Mouse (Mus musculus) kidney, postnatal 36 days (tissue): ENCODE measurements around the gene Zbed4.

Experiments used
- DNase-seq, 2 experiments: peaks; one replicate each; pipeline ENCODE4 v3.0.0; 2021 to 2022; ENCODE audit warnings: mixed read lengths in 2 of 2

Zbed4 gene

DNA sequence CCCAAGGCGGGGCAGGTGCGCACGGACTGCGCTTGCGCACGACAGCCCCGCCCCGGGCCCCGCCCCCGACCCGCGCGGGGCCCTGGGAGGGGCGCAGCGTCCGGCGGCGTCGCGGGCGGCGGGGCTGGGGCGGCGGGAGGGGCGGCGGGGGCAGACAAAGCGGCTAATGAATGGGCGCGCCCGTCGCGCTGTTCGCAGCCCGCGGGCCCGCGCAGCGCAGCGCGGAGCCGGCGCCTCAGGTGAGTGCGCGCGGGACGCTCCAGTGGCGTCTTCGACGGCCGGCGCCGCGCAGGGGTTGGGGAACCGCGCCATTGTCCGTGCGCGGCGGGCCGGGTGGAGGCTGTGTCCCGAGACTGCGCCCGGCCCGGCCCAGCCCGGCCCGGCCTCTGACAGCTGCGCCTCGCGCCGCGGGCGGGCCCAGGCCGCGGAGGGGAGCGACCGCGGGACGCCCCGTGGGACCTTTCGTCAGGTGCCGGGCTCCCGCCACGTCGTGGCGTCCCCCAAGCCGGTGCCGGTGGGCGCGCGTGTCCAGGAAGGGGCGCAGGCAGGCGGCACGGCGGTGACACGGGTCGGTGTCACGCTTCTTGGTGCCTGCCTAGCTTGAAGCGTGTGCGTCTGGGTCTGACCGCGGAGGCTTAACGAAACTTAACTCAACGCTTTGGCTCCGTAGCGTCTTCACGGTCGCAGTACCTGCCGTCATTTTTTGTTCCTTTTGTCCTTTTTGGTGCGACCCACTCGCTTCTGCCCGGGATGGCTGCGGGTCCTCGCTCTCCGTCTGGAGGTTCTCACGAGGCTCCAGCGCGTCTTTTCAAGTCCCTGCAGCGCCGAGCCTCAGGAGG is at the start of gene Zbed4:
TSS of gene Zbed4 (plus strand) at position 97 of the 839 bp plus-strand sequence.
- DNase-seq = peak in 1 of 2 experiments; percentile 57

DNA sequence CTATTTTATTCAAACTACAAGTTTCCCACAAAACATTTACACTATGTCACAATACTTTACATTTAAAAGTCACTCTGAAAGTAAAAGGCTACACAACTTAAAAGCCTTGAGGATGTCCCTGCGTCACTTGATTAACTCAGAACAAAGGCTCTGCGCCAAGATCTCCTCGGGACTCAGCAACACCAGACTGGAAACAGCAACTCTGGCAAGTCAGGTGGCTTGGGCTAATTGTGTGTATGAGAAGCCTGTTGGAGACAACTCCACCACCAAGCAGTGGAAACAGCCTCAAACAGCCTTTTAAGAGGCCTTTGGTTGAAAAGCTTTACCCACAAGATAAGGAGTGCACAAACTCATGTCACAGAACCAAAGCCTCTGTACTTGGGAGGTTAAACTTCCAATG is 49.0 kb upstream of the Zbed4 start:
- peak; percentile 41 to 51 for DNase-seq

DNA sequence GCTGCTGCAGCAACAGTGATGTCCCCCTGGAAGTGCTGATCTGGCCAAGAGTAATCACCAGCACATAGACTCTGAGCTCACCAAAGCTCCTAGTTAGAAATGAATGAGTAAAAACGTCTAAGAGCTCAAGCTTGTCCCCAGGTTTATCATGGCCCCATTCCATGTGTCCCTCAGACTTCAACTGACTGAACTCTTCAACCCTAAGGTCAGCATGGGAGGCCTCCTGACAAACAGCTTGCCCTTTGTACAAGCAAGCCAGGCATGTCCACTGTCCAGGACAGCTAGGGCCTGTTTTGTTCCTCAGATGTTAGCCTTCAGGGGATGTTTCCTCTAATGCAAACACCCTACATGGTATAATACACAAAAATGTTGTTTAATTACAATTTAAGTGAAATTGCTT is 47.2 kb upstream of the Zbed4 start:
- DNase-seq = peak; percentile 56 to 67

DNA sequence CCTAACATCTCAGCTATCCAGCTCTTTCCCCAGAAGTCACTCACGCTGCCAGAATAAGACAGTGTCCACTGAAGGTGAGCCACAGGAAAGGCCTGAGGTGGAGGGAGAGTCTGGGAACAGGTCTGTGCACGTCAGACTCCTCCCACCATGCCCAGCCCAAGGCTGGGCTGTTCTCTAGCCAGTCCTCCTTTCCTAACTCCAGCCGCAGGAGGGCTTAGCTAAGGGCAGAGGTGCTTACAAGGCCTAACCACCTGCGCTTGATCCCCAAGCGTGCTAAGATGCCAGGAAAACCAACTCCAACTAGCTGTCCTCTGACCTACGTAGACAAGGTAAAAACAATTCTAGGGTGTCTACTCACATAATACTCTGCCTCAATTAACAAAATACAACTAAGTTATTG is 45.1 kb upstream of the Zbed4 start:
- DNase-seq = peak in 1 of 2 experiments; percentile 30

DNA sequence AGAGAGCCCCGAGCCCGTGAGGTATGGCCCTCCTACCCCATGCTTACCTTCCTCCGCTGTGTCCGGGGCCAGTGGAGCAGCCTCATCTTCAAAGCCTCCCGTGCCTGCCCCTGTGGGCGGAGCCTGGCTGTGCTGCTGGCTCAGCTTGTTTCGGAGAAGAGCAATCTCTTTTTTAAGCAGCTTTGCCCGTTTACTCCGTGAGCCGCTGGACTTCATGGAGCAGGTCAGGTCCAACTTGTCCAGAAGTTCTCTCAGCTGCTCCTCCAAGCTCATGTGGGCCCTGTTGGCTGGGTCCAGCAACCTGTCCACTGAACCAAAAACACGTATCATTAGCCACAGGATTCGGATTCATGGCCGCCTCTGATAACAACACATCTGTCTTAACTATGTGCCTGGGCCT is 44.5 kb upstream of the Zbed4 start:
- DNase-seq = peak; percentile 23 to 27

DNA sequence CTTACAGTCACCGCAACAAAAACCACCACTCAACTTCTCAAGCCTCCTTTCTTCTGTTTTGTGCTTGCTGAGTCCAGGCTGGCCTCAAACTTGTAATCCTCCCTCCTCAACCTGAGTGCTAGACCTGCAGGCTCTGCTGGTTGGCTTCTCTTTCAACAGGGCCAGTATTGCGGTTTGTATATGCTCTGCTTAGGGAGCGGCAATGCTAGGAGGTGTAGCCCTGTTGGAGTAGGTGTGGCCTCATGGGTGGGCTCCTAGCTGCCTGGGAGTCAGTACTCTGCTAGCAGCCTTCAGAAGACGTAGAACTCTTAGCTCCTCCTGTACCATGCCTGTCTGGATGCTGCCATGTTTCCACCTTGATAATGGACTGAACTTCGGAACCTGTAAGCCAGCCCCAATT is 43.3 kb upstream of the Zbed4 start:
- DNase-seq = no peak

DNA sequence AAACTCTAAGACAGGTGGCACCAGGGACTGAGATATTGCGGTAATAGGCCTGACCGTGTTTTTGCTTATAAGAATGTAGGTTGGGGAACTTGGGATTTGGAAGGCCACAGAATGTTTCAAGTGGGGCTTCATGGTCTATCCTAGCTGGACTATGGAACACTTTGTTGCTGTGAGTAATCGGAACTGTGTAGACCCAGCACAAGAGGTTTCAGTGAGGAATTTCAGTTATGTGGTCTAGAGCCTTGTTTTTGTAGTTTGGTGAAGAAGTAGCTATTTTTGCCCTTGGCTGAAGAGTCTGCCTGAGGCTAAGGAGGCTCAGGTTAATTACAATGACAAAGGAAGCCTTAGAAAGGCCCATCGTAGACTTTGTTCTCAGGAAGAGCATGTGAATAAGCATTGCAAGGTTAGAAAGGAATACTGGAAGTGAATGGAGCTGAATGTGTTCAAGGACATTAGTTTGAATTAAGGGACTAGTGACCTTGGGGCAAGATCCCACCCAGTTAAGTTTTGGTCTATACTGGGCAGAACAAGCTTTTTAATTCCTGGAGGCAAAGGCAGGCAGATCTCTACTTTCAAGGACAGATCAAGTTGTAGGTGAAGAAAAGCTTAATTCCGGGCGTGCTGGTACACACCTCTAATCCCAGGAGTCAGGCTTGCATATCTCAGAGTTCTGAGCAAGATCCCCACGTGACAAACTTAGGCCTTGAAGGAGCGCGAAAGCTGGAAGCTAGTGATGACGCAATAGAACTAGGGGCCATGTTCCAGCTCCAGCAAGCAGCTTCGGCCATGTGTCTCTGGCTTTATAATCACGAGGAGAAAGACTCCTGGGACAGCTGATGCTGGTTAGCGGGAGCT is 42.6 kb upstream of the Zbed4 start:
- DNase-seq = no peak

DNA sequence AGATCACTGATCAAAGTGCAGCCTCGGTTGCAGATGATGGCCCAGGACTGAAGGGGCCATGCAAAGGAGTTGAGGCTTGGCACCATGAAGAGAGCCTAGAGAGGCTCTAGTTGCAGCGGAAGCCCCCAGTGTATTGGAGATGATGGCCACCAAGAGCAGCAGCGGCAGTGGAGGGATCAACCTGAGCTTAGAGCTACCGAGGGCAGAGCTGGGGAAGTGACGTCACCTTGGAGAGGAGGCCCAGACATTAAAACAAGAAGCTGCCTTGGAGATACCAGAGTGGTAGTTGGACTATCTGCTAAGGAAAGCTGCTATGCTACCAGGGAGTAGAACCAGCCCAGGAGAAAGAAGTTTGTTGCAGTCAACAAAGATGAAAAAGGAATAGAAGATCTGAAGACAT is 41.6 kb upstream of the Zbed4 start:
- DNase-seq = no peak

DNA sequence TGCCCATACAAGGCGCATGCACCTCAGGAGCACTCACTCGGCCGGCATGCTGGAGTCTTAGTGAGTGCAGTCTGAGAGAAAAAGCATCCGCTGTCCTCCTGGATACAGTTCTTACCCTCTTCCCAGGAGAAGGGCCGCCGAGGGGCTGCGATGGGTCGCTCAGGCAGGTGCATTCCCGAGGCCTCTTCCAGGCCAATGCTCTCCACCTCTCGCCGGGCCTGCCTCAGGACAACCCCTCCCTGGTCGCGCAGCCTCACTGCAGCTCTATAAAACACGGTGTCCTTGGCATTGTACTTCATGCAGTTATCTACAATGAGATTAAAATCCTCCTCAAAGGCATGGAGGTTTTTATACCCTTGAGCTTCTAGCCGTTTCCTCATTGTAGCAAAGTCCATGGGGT is 39.0 kb upstream of the Zbed4 start:
- no peak for DNase-seq

DNA sequence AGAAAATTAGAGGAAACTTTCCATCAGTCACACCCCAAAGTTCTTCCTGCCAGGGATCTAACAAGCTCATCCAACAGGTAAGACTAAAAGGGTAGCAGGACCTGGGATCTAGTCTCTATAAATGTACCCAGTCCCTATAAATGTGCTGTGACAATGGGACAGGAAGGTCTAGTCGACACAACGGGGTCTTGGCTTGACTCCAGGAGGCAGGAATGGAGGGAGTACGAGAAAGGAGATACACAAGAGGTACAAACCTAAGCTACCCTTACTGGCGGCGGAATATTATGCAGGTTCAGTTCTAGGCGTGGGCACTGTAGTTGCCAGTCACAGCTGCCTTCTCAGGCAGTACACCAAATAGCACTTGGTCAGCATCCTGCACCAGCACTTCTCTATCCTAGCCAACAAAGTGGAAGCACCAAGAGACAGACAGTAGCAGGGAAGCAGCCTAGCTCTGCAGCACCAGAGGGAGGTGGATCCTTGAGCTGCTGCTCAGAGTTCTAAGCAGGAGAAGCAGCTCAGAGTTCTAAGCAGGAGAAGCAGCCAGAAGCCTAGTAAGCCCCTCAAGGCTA is 37.4 kb upstream of the Zbed4 start:
- DNase-seq = no peak

DNA sequence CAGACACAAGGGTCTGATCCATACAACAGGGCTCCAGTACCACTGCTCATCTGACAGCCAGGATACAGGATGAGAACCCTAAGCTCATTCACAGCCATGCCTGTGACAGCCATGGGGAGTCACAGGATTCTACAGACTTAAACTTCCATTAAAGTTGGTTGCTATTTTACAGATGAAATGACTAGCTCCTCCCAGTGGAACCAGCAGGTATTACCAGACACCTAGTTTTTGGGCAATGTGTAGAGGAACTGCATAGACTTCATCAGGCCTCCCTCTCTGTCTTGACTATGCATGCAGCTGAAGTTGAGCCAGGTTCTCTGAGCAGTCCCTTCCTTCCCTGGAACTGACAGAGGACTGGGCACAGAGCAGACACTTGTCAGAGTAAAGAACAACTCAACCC is 35.1 kb upstream of the Zbed4 start:
- DNase-seq = peak; percentile 16 to 60

DNA sequence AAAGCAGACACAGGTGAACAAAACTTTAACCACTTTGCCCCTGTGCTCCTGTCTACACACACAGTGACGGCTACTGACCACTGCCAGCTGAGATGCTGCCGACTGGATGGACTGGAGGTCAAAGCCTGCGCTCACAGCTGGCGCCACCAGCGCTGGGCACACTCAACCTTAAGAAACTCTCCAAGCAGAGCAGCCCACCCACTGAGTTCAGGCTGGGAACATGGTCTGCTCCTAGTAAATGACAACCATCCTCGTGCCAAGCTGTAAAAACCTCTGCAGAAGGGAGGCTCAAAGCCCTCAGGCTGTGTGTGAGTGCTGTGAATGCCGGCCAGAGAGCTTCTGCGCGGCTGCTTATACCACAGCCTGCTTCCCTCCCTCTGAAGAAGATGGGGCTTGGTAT is 34.2 kb upstream of the Zbed4 start:
- peak; percentile 16 to 43 for DNase-seq

DNA sequence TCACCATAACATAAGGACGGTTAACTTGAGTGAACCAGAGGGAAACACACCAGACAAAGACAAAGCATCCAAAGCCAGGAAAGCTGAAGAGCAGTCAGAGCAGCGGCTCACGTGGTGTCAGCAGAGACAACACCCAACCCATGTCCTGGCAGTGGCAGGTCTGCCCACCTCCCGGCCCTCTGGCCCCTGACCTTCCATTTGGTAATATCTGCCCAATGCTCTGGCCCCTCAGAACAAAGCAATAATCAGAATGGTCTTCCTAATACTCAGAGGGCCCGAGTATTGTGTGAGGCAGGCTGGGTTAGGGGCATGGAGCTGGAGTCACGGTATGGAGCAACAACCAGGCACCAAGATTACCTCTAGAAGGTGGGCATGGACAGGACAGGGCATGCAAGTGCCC is 28.3 kb upstream of the Zbed4 start:
- DNase-seq = no peak

DNA sequence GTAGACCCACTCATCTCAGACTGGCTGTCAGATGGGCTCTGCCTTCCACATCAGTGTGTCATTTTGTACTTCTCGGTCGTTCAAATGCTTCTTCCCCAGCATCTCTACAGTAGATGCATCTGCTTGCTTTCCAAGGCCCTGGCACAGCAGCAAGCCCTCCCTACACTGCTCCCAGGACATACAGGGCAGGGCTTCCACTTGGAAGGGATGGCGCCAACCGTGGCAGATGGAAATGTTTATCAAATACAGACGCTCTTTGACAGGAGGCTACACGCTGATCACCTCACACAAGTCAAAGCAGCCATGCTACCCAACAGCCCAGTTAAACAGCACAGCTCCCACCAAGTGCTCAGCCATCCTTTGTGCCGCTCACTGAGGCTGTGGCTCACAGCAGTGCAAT is 27.1 kb upstream of the Zbed4 start:
- no peak for DNase-seq

DNA sequence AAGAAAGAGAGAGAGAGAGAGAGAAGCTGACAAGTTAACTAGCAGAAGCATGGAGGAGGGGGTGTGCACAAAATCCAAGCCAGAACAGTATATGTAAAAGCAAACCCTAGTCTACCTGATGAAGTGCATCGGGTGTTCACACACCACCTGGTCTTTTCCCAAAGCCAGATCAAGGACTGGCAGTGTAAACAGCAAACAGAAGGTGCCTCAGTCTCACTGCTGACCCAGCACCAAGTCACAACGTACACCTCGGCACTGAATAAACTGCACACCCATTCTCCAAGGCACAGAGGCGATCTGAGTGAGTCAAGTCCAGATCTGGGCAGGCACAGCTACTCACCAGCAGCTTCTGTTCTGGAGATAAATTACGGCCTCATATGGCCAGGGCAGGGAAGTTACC is 26.4 kb upstream of the Zbed4 start:
- DNase-seq = no peak

DNA sequence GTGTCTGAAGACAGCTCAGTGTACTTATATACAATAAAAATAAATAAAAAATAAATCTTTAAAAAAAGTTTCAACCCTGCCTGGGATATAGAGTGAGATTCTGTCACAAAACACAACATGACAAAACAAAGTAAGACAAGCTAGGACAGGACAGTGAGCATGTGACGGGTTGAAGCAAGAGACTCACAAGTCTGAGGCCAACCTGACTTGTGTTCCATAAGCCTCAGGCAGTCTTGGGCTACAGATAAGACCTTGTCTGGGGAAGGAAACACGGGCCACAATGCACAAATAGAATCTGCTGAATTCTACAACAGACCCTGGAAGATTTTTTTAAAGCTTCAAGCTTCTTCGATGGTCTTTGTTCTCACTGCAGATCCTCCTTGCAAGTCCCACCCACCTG is 24.3 kb upstream of the Zbed4 start:
- DNase-seq = no peak

DNA sequence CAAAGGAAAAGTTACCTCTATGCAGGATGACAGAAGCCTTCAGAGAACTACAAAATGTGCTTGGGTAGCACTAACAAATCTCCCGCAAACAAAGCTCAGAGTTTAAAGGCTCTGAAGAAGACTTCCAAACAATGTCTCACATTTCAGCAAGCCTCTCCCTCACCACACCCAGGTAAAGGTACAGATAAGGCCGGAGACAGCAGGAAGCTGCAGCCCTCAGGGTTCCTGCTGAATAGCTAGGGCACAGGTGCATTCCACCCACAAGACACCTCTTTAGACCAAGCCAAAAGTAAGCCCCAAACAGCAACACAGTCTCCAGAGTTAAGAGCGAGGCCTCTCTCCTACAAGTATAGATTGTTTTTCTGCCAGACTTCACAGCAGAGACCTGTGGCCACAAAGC is 20.7 kb upstream of the Zbed4 start:
- DNase-seq = no peak

DNA sequence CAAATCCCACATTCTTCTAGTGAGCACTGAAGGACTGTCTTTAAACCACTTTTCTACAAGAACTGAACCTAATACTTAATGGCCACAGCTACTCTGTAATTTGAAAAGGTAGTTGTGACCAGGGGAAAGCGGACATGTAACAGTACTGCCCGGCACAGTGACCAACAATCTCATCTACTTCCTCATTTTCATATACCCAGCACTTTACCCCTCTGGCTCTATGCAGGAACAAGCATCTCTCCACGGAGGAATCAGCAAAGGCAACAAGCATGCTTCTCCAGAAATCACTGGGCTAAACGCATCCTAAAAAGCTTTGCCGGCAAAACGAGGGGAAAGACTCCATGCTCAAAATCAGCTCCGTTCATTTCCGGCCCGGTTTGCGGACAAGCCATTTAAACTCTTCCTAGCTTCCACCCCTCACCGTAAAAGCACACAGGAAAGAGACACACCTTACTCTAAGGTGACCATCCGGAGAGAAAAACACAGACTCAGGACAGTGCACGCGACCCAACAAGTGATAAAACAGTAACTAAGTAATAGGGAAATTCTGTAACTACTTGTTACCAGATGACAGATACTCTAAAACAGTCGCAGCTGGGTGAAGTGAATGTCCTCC is 18.9 kb upstream of the Zbed4 start:
- peak in 1 of 2 experiments; percentile 33 for DNase-seq

DNA sequence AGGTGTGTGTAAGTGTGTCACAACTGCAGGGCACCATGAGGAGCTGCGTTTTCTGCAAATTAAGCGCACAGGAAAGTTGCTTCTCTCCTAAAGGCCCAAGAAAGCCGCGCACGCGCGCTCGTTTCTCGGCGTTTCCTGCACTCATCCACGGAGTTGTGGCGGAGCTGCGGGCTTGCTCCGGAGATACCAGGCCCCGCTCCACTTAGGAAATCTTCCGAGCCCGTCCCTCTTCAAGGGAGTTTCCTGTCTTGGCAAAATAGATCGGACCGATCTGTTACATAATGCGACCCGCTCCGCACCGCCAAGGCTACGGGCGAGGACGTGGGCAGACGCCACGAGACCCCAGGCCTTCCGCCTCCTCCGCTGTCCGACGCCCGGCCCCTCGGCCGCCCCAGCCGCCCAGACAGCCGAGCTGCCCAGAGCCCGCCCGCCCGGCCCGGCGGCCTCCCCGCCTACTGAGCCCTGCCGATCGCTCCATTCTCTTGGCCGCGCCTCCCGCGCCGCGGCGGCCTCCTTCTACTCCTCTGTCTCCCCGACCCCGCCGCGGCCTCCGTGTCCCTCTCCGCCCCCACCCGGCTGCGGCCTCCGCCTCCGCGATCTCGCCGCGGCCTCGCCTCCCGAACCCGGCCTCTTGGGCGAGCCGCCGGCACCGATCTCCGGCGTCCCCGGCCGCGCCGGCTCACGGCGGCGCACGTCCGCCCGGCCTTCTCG is 18.3 kb upstream of the Zbed4 start:
- DNase-seq = peak; percentile 72 to 85

DNA sequence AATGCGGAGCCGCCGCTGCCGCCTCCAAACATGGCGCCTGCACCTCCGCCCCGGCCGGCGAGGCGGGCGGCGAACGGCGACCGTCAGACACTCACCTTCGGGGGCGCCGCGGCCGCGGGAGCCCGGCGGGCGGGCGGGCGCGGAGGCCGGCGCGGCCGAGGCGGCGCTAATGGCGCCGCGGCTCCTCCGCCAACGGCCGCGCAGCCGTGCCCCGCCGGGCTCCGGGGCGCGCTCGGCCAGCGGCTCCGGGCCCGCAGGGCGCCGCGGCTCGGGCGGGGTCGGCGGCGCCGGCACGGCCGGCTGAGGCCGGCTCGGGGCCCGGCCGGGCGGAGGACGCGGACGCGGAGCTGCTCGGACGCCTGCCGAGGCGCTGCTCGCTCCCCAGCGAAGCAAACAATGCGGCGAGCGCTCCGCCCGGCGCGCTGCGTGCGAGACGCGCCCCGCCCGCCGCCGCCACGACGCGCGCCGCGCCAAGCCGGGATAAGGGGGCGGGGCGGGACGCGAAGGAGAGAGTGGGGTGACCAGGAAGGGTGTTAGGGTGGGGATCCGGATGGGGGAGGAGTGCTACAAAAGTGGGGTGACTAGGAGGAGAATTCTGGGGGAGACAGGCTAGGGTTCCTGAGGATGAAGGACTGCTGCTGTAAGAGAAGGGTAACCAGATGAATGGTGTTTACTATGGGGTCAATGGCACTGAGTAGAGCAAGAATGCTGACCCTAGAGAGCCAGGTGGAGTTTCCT is 17.5 kb upstream of the Zbed4 start, which contains the start of gene Brd1:
TSS of gene Brd1 (minus strand) at position 400 of the 738 bp plus-strand sequence.
- peak; percentile 76 to 94 for DNase-seq

DNA sequence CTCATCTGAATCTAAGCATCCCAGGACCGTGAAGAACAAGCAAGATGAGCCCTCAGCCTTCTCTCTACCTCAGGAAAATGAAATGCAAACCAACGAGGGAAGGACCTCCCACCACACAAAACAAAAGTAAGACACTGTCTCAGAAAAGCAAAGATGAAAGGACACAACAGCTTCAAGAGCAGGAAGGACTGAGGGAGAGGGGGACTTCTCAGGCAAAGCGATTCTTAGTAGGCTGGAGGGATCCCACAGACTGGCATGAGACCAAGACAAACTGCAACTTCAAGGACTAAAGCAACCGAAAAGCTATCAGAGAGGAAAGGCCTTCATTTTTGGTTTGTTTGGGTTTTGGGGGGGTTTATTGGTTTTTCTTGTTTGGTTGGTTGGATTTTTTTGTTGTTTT is 15.3 kb upstream of the Zbed4 start:
- no peak for DNase-seq

DNA sequence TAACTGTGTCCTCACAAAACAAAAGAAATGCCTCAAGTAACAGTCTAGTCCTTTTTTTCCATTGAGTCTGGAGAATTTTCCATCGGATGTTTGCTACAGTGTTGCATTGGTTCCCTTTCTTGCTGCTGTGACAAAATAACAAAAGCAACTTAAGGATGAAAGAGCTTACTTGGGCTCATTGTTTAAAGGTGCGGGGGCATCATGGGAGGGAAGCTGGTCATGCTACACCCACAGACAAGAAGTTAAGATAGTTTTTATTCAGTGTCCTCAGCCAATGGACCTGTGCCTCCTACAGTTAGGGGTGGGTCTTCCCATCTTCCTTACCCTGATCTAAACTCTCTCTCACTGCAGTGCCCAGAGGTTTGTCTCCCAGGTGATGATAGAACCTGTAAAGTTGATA is 13.0 kb upstream of the Zbed4 start:
- no peak for DNase-seq
